Mouse (Mus musculus): ENCODE data around the gene Ntng2.

DNA sequence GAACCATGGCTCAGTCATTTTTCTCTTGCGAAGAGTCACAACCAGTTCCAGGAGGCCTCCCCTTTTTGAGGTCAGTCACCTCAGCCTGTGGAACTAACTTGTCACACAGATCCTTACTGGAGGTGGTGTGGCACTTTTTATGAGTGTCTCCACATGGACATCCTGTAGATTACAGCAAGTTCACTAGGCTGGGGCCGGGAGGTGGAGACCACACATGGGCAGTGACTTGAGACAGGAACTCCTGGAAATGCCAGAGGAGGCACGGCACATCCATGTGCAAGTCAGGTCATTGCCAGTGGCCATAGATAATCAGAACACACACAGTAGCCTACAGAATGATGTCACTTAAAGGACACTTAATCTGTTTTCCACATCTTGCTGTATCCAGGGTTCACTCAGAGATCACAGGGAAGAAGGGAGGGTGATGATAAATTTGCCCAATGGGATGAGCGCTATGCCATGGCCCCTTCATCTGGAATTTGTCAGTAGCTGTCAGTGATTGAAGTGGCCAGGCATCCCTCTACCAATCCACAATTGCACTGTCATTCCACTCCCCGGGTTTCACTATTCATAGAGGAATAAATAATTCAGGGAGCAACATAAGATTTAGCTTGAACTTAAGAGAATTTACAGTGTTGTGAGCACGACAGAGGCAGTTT is 69.4 kb downstream of the Ntng2 start:
- TF ChIP-seq GATA1 (IDR thresholded peaks at IDR 0.05; ENCODE audit: borderline replicate concordance, low read length) (no peak), FLI1 (IDR thresholded peaks at IDR 0.05; ENCODE audit: low read length) (no peak)
